Mouse (Mus musculus) liver, postnatal 0 days (tissue): Measurements from ENCODE around the gene Golga4. TPM values are rescaled to one million over a fixed set of nuclear protein-coding genes. Genes with fewer than 3 reads are reported as not detected.

ENCODE experiments used
- ATAC-seq: fragments of 200-750 bp; cut with Nextera tagmentation; 2 replicates; pipeline ENCODE4 v1.8.0; 2017; ENCODE audit warnings: mild to moderate bottlenecking, moderate library complexity
- DNase-seq: peaks from one replicate; pipeline ENCODE4 v3.0.0-alpha.2; 2016
- H3K27ac ChIP-seq: fragments of 300-500 bp; sonication (generic); 2 replicates; pipeline ENCODE4 v1.5.1; 2014; ENCODE audit warnings: antibody characterized with exemption, moderate library complexity, mild to moderate bottlenecking, low read depth
- H3K27me3 ChIP-seq: fragments of 300-500 bp; sonication (generic); 2 replicates; pipeline ENCODE4 v1.6.1; 2014; ENCODE audit warnings: low read length, control low read depth, mixed read lengths; ENCODE audit not compliant: insufficient read depth
- H3K36me3 ChIP-seq: fragments of 300-500 bp; sonication (generic); replicated peaks from 2 replicates; pipeline ENCODE4 v1.6.1; 2014; ENCODE audit warnings: mild to moderate bottlenecking, control low read depth, low read length, moderate library complexity, mixed read lengths; ENCODE audit not compliant: insufficient read depth
- H3K4me1 ChIP-seq: fragments of 300-500 bp; sonication (generic); 2 replicates; pipeline ENCODE4 v1.6.1; 2014; ENCODE audit warnings: antibody characterized with exemption, mild to moderate bottlenecking, control low read depth; ENCODE audit not compliant: insufficient read depth
- H3K4me2 ChIP-seq: fragments of 300-500 bp; sonication (generic); 2 replicates; pipeline ENCODE4 v1.6.1; 2014; ENCODE audit warnings: low read depth, mild to moderate bottlenecking, low read length, moderate library complexity, mixed read lengths
- H3K4me3 ChIP-seq: fragments of 300-500 bp; sonication (generic); 2 replicates; pipeline ENCODE4 v1.5.1; 2014; ENCODE audit warnings: low read depth, low read length
- H3K9ac ChIP-seq: fragments of 300-500 bp; sonication (generic); replicated peaks from 2 replicates; pipeline ENCODE4 v1.6.1; 2014; ENCODE audit warnings: mild to moderate bottlenecking, moderate library complexity
- H3K9me3 ChIP-seq: fragments of 300-500 bp; sonication (generic); 2 replicates; pipeline ENCODE4 v1.6.1; 2016; ENCODE audit warnings: mild to moderate bottlenecking, control low read depth, low read length, mixed read lengths
- CTCF ChIP-seq: sonication (generic); IDR thresholded peaks from 2 replicates; pipeline ENCODE4 v1.5.1; 2016; ENCODE audit warnings: antibody characterized with exemption, low read depth
- EP300 ChIP-seq: IDR thresholded peaks from 2 replicates; pipeline ENCODE4 v1.6.1; 2016; ENCODE audit warnings: antibody characterized with exemption, low read depth, mild to moderate bottlenecking
- WGBS: fragments of 180-500 bp; shearing (Covaris S2); extraction: QIAGEN DNeasy Blood & Tissue Kit; methylation state at CpG from one replicate; pipeline ENCODE4 v1.1.7; 2014; ENCODE audit not compliant: insufficient replicate concordance; 5-methylcytosine and 5-hydroxymethylcytosine counted together
- polyA plus RNA-seq: library from polyadenylated mRNA; unstranded; fragments of >200 nt; fragmentation: Nextera tagmentation; extraction: Ambion mirVana; gene quantifications from 2 replicates; pipeline ENCODE4 v1.2.1, GENCODE M21; 2015

Gene Golga4
- polyA plus RNA-seq, 1 experiment from 2014 or later, result 12.5 TPM

DNA sequence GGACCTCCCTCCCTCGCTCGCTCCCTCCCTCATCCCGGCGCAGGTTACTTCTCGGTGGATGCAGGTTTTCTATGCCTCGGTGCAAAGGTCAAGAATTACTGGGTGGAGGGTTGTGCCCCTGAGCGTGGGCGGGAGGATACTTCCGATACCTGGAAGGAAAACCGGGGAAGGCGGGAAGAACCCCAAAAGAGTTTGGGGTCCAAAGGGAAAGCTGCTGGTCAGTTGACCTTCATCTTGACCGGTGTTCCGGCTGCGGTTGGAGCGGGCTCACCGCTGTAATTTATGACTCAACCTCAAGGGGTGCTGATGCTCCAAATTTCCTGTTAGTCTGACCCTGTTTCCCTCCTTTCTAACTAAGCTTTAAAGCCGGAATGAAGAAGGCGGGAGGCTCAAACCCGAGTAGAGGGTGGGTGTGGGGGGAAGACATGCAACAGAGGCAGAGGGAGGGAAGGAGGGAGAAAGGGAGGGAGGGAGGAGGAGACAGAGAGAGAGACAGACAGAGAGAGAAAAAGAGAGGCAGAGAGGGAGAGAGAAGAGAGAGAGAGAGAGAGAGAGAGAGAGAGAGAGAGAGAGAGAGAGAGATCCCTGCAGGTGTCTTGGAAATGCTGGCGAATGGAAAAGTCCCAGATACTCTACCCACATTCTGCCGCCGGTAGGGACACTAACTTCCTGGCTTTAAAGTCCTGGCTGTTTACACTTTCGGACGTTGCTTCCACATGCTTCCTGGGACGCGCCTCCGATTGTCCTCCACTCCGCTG is 17.8 kb upstream of the Golga4 start:
- no peak for TF ChIP-seq EP300
- TF ChIP-seq CTCF, result peak; percentile 55
- Histone ChIP-seq H3K4me3 (peak overlapping the region; percentile 42), H3K4me2 (peak overlapping the region; percentile 73), H3K4me1 (peaks cover 11% of the 10 kb centered on the region), H3K9me3 (no peaks in the 10 kb centered on the region), H3K27me3 (peaks cover 58% of the 10 kb centered on the region), H3K27ac (no peak overlapping the region), H3K9ac (no peak overlapping the region), H3K36me3 (no peaks in the 10 kb centered on the region)
- WGBS, result under 1% methylated on average over 28 of the region's 28 CpGs
- DNase-seq (peak; percentile 56), ATAC-seq (peak; percentile 59; the same call in 1 of the 2 replicates)

DNA sequence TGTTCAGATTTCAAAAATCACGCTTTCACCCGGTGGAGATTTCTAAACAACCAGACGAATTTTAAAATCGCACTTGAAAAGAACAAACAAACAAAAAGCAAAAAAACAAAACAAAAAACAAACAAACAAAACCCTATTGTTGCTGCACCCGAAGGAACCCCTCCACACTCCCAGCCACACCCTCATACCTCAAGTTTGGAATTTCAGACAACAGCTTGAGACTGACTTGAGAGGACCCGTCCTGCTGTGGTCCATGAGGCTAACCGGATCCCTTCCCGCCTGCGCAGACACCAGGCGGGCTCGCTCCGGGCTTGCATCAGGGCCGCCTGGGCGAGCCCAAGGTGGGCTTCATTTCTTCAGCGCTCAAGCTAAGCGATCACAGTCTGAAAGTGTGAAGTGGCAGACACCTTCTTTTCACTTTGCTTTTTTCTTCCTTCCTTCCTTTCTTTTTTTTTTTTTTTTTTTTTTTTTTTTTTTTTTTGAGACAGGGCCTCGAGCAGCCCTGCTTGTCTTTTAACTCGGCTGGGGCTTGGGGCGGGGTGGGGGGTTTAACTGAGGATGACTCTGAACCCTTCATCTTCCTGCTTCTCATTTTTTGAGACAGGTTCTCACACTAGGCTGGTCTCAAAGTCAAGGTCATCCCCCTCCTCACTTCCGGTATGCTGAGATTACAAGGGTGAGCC is 17.0 kb upstream of the Golga4 start:
- H3K9ac ChIP-seq, result no peak overlapping the region
- H3K9me3 ChIP-seq, result no peaks in the 10 kb centered on the region
- ATAC-seq, result peak; percentile 12; the same call in 1 of the 2 replicates
- peak overlapping the region; percentile 42 for H3K4me3 ChIP-seq
- TF ChIP-seq EP300 (no peak), CTCF (no peak)
- H3K4me1 ChIP-seq, result peaks cover 11% of the 10 kb centered on the region
- no peaks in the 10 kb centered on the region for H3K36me3 ChIP-seq
- WGBS, result 2% methylated on average over 20 of the region's 20 CpGs
- peaks cover 53% of the 10 kb centered on the region for H3K27me3 ChIP-seq
- no peak overlapping the region for H3K27ac ChIP-seq
- no peak for DNase-seq
- peak overlapping the region; percentile 73 for H3K4me2 ChIP-seq

DNA sequence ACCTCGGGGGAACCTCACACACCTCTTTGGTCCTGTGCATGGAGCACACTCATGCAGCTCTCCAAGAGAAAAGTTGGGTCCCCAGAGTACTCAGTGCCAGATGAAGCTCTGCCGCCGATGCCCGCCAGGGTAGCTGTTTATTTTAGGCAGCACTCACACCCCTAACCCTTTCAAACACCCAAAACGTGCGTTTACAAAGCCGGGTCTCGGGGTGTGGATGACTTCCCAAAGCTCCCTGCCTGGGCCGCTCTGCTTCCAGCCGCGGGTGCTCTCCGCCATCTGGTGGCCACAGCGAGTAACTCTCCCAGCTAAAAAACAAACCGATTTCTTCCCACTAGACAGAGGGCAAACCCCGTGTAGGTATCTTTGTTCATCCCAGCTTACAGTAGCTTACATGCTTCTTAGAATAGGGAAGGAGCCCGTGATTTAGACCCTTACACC is 16.5 kb upstream of the Golga4 start:
- Histone ChIP-seq H3K36me3 (no peaks in the 10 kb centered on the region), H3K4me3 (0 out of 2 replicates have a peak overlapping the region, but pooled peaks have one; percentile 0), H3K4me1 (peaks cover 11% of the 10 kb centered on the region), H3K4me2 (peak overlapping the region; percentile 73), H3K27ac (no peak overlapping the region), H3K9me3 (no peaks in the 10 kb centered on the region), H3K9ac (no peak overlapping the region), H3K27me3 (peaks cover 48% of the 10 kb centered on the region)
- ATAC-seq (peak; percentile 80), DNase-seq (peak; percentile 78)
- under 1% methylated on average over 16 of the region's 16 CpGs for WGBS
- TF ChIP-seq EP300, result no peak
- TF ChIP-seq CTCF, result peak; percentile 85

DNA sequence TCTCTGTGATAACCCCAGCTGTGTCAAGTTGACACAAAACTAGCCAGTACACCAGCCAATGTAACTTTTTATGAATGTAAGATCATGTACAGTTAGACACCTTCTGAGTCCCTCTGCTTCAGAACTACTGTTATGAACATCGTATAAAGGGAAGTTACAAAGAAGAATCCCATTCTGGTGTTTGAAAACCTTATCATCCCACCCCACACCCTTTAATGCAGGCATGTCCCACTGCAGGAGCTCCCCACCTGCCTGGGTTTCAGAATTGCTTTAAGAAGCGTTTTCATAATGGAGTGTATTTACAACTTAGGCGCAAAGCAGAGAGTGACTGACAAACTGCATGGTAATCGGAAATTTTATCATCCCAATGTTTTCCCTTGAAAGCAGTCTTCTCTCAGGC is 14.9 kb upstream of the Golga4 start:
- Histone ChIP-seq H3K27me3 (peaks cover 35% of the 10 kb centered on the region), H3K4me3 (no peak overlapping the region)

DNA sequence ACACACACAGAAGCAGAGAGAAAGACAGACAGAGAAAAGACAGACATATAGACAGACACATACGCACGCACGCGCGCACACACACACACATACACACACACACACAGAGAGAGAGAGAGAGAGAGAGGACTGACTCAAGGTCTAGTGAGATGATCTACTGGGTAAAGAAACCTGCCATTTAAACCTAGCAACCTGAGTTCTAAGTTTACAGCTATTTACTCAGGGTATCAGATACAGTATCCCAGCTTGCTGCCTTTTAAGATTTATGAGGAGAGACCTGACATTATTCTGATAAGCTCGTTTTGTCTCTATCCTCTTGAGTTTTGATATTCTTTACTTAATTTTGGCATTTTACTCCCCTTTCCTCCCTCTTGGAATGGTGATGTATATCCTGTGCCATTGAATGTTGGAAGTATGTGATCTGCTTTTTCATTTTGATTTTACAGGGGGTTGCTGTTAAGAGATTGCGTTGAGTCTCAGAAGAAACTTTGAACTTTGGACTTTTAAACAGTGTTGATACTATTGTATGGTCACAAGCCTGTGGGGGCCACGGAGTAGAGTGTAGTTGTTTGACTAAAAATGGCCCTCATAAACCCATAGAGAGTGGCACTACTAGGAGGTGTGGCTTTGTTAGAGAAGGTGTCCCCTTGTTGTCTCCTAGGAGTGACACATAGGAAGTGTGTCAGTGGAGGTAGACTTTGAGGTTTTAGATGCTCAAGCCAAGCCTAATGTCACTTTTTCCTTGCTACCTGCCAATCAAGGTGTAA is 13.0 kb upstream of the Golga4 start:
- H3K9ac ChIP-seq, result no peak overlapping the region
- H3K4me1 ChIP-seq, result peaks cover 5% of the 10 kb centered on the region; the same call in 1 of the 2 replicates
- WGBS, result 78% methylated on average over 8 of the region's 8 CpGs
- ATAC-seq (no peak), DNase-seq (no peak)
- H3K27ac ChIP-seq, result no peak overlapping the region
- no peak overlapping the region for H3K4me3 ChIP-seq
- no peaks in the 10 kb centered on the region for H3K9me3 ChIP-seq
- TF ChIP-seq EP300 (no peak), CTCF (no peak)
- H3K4me2 ChIP-seq, result no peak overlapping the region
- H3K27me3 ChIP-seq, result peaks cover 15% of the 10 kb centered on the region
- H3K36me3 ChIP-seq, result no peaks in the 10 kb centered on the region

More for the DNA sequence above, 14.9 kb upstream of the Golga4 start:
- no peak overlapping the region for H3K27ac ChIP-seq
- H3K9ac ChIP-seq, result no peak overlapping the region
- DNase-seq (no peak), ATAC-seq (no peak)
- 63% methylated on average over 4 of the region's 4 CpGs for WGBS
- no peak for TF ChIP-seq EP300
- TF ChIP-seq CTCF, result no peak
- no peaks in the 10 kb centered on the region for H3K9me3 ChIP-seq
- H3K4me2 ChIP-seq, result no peak overlapping the region
- H3K36me3 ChIP-seq, result no peaks in the 10 kb centered on the region
- H3K4me1 ChIP-seq, result peaks cover 11% of the 10 kb centered on the region

DNA sequence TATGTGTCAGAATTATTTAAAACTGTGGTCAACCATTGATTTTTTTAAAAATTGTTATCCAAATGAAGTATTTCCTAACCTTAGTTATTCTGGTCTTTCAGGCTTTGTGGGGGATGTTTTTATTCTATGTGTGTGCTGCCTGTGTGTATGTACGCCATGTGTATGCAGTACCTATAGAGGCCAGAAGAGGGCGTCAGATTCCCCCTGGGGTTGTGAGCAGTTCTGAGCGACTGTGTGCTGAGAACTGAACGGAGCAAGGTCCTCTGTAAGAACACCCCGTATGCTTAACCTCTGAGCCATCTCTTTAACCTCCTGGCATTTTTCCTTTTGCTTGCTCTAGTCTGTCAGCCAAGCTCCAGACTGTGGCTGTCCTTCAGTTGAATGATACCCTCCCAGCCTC is 12.0 kb upstream of the Golga4 start:
- Histone ChIP-seq H3K4me3 (no peak overlapping the region), H3K27ac (no peak overlapping the region), H3K4me2 (no peak overlapping the region), H3K9ac (no peak overlapping the region), H3K9me3 (no peaks in the 10 kb centered on the region), H3K4me1 (no peaks in the 10 kb centered on the region), H3K36me3 (no peaks in the 10 kb centered on the region), H3K27me3 (peaks cover 6% of the 10 kb centered on the region)
- 81% methylated on average over 5 of the region's 5 CpGs for WGBS
- no peak for ATAC-seq
- peak; percentile 24 for TF ChIP-seq CTCF
- no peak for TF ChIP-seq EP300
- no peak for DNase-seq
